Mouse (Mus musculus): ENCODE measurements around the gene Mgea5. TPM values are rescaled to one million over a fixed set of nuclear protein-coding genes. Genes with fewer than 3 reads are reported as not detected.
A peak's percentile ranks its signal among the peaks of the same experiment; 100 is the strongest.

Gene Mgea5
- polyA plus RNA-seq, 1 experiment from 2014 or later: 102 TPM

DNA sequence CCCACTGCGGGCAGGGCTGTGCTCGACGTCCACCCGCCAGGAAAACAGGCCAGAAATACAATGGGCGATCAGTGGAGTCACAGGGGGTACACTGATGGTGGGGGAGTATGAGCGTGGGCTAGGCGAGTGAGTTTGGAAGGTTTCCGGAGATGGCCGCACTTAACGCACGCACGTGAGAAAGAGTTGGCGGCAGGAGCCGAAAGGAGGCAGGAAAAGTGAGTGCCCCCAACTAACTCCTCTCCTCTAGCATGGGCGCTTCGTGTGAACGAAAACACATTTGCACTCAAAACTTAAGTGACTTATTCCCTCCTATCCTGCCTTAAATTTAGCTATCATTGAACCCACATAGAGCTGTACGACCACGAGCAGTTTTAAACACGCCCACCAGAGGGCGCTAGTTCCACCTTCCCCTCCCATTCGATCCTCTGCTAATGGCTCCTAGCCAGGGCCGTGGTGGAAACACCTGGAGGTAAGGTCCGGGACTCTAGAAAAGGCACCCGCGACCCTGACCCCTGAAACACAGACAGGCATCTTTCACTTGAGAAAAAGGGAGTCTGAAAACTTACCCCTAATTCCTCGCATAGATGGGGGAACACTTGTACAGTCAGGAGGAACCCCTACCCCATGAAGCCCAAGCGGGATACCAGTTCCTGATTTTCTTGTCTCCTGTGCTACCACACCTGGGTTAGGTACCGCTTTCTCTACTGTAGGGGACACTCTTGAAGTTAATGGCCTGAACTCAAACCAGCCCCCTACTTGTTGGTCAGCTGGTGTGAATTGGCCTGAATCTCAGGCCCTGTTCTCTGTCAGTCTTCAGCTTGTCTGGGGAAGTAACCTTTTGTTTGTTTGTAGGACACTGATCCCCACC lies 37.2 kb downstream of the Mgea5 start:
- Histone ChIP-seq H3K4me2 (replicated peaks) (no peak overlapping the region), H3K36me3 (peaks cover 4% of the 10 kb centered on the region; the same call in 1 of the 2 replicates), H3K27me3 (peaks cover 69% of the 10 kb centered on the region), H3K9ac (replicated peaks) (no peak overlapping the region), H3K4me3 (replicated peaks) (no peak overlapping the region), H3K27ac (no peak overlapping the region), H3K4me1 (replicated peaks) (peaks cover 48% of the 10 kb centered on the region), H3K9me3 (no peaks in the 10 kb centered on the region)
- no peak for ATAC-seq
- WGBS: 9% methylated on average over 29 of the region's 29 CpGs

DNA sequence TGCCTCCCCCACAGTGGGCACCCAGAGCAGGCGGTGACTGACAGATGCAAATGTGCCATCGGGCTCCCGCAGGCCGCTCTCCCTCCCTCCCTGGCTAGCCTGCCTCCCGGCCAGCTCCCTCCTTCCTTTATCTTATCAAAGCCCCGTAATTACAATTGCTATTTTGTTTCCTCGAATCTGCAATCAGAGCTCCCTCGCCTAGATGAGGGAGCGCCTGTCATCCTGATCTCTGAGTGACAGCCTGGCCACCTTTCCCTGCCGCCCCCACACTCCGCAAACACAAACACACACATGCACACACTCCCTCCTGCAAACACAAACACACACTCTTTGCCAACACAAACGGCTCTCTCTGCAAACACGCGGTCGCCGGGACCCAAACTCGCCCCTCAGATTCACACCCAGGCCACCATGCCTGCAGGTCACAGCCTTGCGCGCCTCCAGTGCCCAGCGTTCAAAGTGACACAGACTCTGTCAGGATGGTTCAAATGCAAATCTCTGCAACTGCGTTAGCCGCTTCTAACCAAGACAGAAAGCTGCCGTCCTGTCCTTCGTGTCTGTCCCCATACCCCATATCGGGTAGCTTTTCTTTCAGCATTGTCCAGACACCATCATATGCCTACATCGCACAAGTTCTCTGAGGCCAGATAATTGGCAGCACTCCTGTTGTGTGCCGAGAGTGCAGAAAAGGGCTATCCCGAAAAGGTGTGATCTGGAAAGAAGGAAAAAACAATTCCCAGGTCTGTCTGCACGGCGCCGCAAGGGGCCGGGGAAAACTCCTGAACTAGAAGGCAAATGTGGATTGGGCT lies 38.1 kb downstream of the Mgea5 start:
- no peak overlapping the region for H3K9ac ChIP-seq (replicated peaks)
- peaks cover 51% of the 10 kb centered on the region for H3K4me1 ChIP-seq (replicated peaks)
- H3K4me3 ChIP-seq (replicated peaks): no peak overlapping the region
- H3K9me3 ChIP-seq: no peaks in the 10 kb centered on the region
- no peak for ATAC-seq
- peaks cover 78% of the 10 kb centered on the region for H3K27me3 ChIP-seq
- H3K36me3 ChIP-seq: 0 out of 2 replicates have a peak, but pooled peaks cover 4% of the 10 kb centered on the region
- no peak overlapping the region for H3K27ac ChIP-seq
- H3K4me2 ChIP-seq (replicated peaks): no peak overlapping the region; the same call in 1 of the 2 replicates
- 1% methylated on average over 32 of the region's 32 CpGs for WGBS

DNA sequence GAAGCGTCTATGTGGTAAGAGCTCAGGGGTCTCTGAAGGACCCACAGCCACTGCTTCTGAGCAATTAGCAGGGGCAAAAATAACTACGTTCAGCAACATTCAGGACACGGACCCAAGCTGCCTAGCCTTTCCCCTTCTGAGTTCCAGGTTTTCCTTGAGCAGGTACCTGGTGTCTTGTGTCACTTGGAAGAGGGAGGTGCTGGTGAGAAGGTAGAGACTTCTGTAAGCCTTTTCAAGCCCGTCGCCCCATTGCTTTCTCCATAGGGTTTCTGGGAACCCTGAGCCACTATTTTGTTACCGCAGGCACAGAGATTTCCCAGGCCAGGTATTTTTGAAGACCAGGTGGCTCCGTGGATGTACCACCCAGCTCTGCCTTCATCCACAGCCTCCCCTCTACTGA lies 40.0 kb downstream of the Mgea5 start:
- H3K9me3 ChIP-seq: no peaks in the 10 kb centered on the region
- 0 out of 2 replicates have a peak, but pooled peaks cover 4% of the 10 kb centered on the region for H3K36me3 ChIP-seq
- H3K27ac ChIP-seq: no peak overlapping the region
- H3K4me3 ChIP-seq (replicated peaks): 0 out of 2 replicates have a peak overlapping the region, but pooled peaks have one; percentile 40
- no peak overlapping the region for H3K9ac ChIP-seq (replicated peaks)
- WGBS: 21% methylated on average over 7 of the region's 7 CpGs
- no peak for ATAC-seq
- H3K4me2 ChIP-seq (replicated peaks): no peak overlapping the region
- H3K27me3 ChIP-seq: peaks cover 95% of the 10 kb centered on the region
- H3K4me1 ChIP-seq (replicated peaks): peaks cover 41% of the 10 kb centered on the region

DNA sequence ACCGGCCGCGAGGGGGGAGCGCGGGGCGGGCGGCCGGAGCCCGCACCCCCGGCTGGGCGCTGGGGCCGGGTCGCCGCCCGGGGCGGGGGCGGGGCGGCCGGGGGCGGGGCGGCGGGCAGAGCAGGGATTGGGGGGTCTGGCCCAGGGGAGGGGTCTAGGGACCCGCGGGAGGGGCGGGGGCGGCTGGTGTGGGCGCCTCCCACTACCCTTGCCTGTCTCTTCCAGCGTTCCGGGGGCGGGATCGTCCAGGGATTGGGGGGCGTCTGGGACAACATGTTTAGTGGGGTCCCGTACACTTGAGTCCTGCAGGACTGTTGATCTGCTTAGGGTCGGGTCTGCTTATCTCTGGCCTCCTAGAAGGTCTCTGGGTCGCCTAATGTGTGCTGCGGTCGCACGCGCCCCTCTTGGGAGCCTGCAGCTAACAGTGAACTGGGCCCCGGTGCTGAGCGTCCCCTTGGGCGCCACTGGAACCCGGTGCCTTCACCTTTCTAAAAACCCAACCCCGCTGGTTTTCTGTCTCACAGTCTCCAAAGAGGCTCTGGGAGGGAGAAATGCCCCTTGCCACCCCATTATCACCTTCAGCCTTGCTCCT lies 40.6 kb downstream of the Mgea5 start:
- Histone ChIP-seq H3K27me3 (peaks cover 95% of the 10 kb centered on the region), H3K4me2 (replicated peaks) (peak overlapping the region; percentile 66), H3K36me3 (0 out of 2 replicates have a peak, but pooled peaks cover under 1% of the 10 kb centered on the region), H3K9me3 (no peaks in the 10 kb centered on the region), H3K27ac (no peak overlapping the region), H3K4me3 (replicated peaks) (peak overlapping the region; percentile 40), H3K9ac (replicated peaks) (peak overlapping the region; percentile 62; the same call in 1 of the 2 replicates), H3K4me1 (replicated peaks) (peaks cover 38% of the 10 kb centered on the region)
- 2% methylated on average over 17 of the region's 44 CpGs for WGBS
- ATAC-seq: no peak

DNA sequence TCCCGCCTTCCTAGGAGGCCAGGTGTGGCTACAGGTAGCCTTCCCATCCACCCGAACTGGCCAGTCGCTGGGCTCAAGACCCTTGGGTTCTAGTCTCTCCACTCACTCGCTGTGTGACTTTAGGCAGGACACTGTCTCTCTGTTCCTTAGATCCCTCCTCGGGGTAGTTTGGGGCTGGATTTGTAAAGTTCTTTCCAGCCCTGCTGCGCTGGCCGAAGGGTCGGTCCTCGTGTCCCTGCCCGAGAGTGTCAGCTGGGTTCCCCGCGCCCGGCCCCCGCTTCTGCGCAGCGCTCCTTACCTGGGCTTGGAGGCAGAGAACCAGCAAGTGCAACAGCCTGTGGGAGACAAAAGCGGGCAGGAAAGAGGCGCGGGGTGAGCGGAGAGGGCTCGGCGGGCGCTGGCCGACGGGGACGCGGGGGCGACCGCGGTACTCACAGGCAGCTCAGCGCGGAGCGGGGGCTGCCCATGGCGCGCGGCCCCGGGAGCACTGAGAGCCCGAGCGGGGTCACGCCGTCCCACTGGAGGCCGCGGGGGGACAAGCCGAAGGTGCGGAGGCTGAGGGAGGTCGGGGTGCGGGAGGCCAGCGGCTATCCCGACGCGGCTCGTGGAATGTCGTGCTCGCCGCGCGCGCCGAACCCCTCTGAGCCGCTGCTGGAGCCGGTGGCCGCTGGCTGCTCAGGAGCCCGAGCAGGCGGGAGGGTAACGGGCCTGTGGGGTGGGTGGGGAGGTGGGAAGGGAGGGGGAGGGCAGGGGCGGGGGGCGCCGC lies 41.2 kb downstream of the Mgea5 start, which contains the start of gene Fgf8:
Gene Fgf8 (minus strand): TSS at position 698 of the 766 bp plus-strand sequence.
- Histone ChIP-seq H3K9ac (replicated peaks) (peak within 1 kb of the TSS; percentile 62), H3K27ac (no peak within 1 kb of the TSS), H3K9me3 (no peaks in the 10 kb centered on the region), H3K36me3 (no peaks in the 10 kb centered on the region), H3K27me3 (peaks cover 100% of the 10 kb centered on the region), H3K4me3 (replicated peaks) (peak within 1 kb of the TSS; percentile 40), H3K4me2 (replicated peaks) (peak within 1 kb of the TSS; percentile 66), H3K4me1 (replicated peaks) (peaks cover 41% of the 10 kb centered on the region)
- under 1% methylated on average over 56 of the region's 68 CpGs for WGBS
- ATAC-seq: no peak

DNA sequence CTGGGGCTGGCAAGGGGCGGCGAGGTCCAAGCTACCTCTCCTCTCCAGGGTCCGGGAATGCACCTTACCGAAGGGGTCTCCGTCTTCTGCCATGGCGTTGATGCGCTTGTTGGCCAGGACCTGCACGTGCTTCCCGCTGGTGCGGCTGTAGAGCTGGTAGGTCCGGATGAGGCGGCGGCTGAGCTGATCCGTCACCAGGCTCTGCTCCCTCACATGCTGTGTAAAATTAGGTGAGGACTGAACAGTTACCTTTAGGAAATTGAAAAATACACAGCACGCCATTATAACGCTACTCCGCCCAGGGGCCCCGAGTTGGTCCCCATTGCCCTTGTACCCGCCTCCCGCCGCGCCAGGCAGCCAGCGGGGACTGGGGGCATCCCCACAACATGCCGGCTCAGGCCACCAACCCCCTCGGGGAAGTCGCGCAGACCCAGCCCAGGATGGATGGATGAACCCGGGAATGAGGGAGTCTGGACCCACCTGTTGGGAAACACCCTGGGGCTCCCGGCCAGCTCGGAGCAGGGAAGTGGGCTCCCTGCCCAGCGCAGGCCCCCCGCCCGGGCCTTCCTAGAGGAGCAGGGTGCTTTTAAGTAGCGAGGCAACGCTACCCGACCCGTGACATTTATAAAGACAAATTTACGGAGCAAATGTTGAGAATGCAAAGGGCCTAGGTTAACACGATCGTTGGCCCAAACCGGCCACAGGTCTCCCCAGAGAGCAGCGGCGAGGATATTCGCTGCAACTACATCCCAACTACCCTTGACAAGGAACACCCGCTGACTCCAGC lies 42.0 kb downstream of the Mgea5 start:
- Histone ChIP-seq H3K4me3 (replicated peaks) (peak overlapping the region; percentile 40), H3K9me3 (no peaks in the 10 kb centered on the region), H3K4me2 (replicated peaks) (peak overlapping the region; percentile 66), H3K9ac (replicated peaks) (peak overlapping the region; percentile 62; the same call in 1 of the 2 replicates), H3K36me3 (no peaks in the 10 kb centered on the region), H3K27me3 (peaks cover 100% of the 10 kb centered on the region), H3K27ac (no peak overlapping the region), H3K4me1 (replicated peaks) (peaks cover 47% of the 10 kb centered on the region)
- ATAC-seq: no peak
- under 1% methylated on average over 45 of the region's 45 CpGs for WGBS

DNA sequence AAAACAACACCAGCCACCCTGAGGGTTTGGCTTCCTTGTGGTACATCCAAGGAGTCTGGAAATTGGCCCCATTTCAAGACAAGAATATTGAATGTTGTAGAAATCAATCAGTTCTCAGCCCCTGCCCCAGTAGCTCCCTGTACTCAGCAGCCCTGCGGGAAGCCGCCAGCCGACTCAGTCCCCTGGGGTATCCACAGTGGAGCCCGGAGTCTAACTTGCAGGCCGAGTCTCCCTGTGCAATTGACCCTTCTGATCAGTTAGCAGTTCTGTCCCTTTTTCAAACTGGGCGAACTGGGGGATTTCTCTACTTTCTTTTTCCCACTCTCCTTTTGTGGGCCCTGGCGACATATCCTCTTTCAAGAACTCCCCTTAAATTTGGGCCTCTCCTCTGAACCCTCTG lies 42.8 kb downstream of the Mgea5 start:
- no peak overlapping the region for H3K27ac ChIP-seq
- peaks cover 50% of the 10 kb centered on the region for H3K4me1 ChIP-seq (replicated peaks)
- H3K36me3 ChIP-seq: no peaks in the 10 kb centered on the region
- ATAC-seq: no peak
- H3K9ac ChIP-seq (replicated peaks): no peak overlapping the region
- H3K27me3 ChIP-seq: peaks cover 100% of the 10 kb centered on the region
- H3K9me3 ChIP-seq: no peaks in the 10 kb centered on the region
- no peak overlapping the region for H3K4me3 ChIP-seq (replicated peaks)
- 2% methylated on average over 7 of the region's 7 CpGs for WGBS
- H3K4me2 ChIP-seq (replicated peaks): no peak overlapping the region

DNA sequence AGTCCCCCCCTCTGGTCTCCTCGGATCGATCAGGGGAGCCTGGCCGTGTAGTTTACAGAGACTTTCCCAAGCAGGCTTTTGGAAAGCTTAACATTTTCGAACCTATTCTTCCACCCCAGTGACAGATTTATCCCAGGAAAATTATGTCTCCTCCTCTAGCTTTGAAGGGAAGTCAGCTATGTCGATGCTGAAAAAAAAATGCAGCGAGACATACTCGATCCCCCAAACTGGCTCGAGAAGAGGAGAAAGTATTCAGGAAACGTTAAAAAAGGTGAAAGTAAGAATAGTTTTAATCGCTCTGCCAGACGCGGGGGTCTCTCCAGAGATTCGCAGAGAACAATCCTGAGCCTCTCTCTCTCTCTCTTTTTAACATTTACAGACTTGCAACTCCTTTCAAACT lies 43.4 kb downstream of the Mgea5 start:
- Histone ChIP-seq H3K9me3 (no peaks in the 10 kb centered on the region), H3K9ac (replicated peaks) (no peak overlapping the region), H3K27me3 (peaks cover 100% of the 10 kb centered on the region), H3K4me1 (replicated peaks) (peaks cover 47% of the 10 kb centered on the region), H3K4me3 (replicated peaks) (no peak overlapping the region), H3K27ac (no peak overlapping the region), H3K4me2 (replicated peaks) (no peak overlapping the region), H3K36me3 (no peaks in the 10 kb centered on the region)
- no peak for ATAC-seq
- 3% methylated on average over 13 of the region's 13 CpGs for WGBS

DNA sequence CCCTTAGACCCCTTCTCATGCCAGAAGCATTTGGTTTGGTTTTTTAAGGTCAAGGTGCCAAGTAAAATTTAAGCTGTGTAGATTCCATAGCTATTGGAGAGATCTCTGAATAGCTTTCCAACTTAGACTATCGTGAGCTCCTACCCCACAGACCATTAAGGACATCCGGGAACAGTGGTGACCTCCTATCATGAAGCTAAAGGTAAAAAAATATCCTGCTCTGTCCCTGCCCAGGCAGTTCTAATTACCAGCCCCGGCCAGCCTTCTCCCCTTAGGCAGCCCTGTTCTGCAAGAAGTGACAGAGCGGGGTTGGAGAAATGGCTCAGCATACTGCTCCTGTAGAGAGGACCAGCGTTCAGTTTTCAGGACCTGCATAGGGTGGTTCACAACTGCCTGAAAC lies 45.1 kb downstream of the Mgea5 start:
- Histone ChIP-seq H3K36me3 (no peaks in the 10 kb centered on the region), H3K27ac (no peak overlapping the region), H3K27me3 (peaks cover 100% of the 10 kb centered on the region), H3K4me1 (replicated peaks) (peaks cover 49% of the 10 kb centered on the region), H3K9ac (replicated peaks) (no peak overlapping the region), H3K9me3 (no peaks in the 10 kb centered on the region), H3K4me2 (replicated peaks) (no peak overlapping the region), H3K4me3 (replicated peaks) (no peak overlapping the region)
- no peak for ATAC-seq
- 55% methylated on average over 5 of the region's 5 CpGs for WGBS

DNA sequence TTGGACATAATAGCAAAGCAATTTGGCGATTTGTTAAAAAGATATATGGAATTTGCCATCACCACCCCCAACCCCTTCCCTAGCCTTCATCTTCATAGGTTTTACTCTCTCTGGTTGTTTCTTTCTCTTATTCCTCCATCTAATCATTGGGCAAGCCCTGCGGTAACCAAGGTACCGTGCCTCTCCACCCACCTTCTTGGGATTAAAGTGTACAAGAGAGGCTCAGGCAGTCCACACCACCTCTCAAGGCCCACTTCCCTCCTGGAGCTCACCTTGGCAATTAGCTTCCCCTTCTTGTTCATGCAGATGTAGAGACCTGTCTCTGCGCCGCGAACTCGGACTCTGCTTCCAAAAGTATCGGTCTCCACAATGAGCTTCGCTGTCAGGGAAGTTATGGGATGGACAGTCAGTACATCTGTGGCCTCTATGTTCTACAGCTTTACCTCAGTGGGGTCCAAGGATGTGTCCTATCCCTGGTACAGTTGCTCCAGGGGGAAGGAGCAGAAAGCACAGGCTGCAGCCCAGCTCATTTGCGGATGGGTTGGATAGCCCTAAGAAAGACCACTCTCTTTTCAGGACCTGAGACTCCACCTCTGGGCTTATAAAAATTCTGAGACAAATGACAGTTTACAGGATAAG lies 45.7 kb downstream of the Mgea5 start:
- Histone ChIP-seq H3K4me3 (replicated peaks) (no peak overlapping the region), H3K4me1 (replicated peaks) (peaks cover 45% of the 10 kb centered on the region), H3K4me2 (replicated peaks) (no peak overlapping the region; the same call in 1 of the 2 replicates), H3K36me3 (no peaks in the 10 kb centered on the region), H3K27ac (no peak overlapping the region), H3K9me3 (no peaks in the 10 kb centered on the region), H3K9ac (replicated peaks) (no peak overlapping the region), H3K27me3 (peaks cover 100% of the 10 kb centered on the region)
- 53% methylated on average over 10 of the region's 10 CpGs for WGBS
- no peak for ATAC-seq
